Mouse (Mus musculus) MEL (cell line): ENCODE measurements around the gene Prm3. TPM values are rescaled to one million over a fixed set of nuclear protein-coding genes. Genes with fewer than 3 reads are reported as not detected.

ENCODE experiments used
- DNase-seq: peaks from one replicate; pipeline ENCODE4 v3.0.0; 2011; ENCODE audit warnings: low read depth, low spot score
- H3K27ac ChIP-seq: 2 replicates; pipeline ENCODE4 v1.5.1; 2012; ENCODE audit warnings: low read depth, mild to moderate bottlenecking, control low read depth, low read length, moderate library complexity; ENCODE audit not compliant: control insufficient read depth
- H3K27me3 ChIP-seq, 2 experiments: fragments of 150-350 bp in 1 of 2; sonication (generic) in 1 of 2; 2 replicates each; pipeline ENCODE4 v1.6.1; 2012; ENCODE audit warnings: low read length in 2 of 2, mild to moderate bottlenecking in 2 of 2, improper control_type of control experiment in 1 of 2, moderate library complexity in 1 of 2; ENCODE audit not compliant: insufficient read depth in 2 of 2, control insufficient read depth in 1 of 2
- H3K36me3 ChIP-seq, 2 experiments: 2 replicates each; pipeline ENCODE4 v1.6.1; 2012 to 2014; ENCODE audit warnings: low read length in 2 of 2, improper control_type of control experiment in 1 of 2, inconsistent platforms in 1 of 2, mild to moderate bottlenecking in 1 of 2; ENCODE audit not compliant: insufficient read depth in 2 of 2, control insufficient read depth in 1 of 2
- H3K4me1 ChIP-seq, 2 experiments: fragments of 150-350 bp in 1 of 2; sonication (generic) in 1 of 2; 2 replicates each; pipeline ENCODE4 v1.6.1; 2012; ENCODE audit warnings: low read length in 2 of 2, improper control_type of control experiment in 1 of 2, mild to moderate bottlenecking in 1 of 2; ENCODE audit not compliant: insufficient read depth in 2 of 2, control insufficient read depth in 1 of 2
- H3K4me3 ChIP-seq, 2 experiments: fragments of 150-350 bp in 1 of 2; sonication (generic) in 1 of 2; 2 replicates each; pipeline ENCODE4 v1.5.1; 2012; ENCODE audit warnings: low read depth in 2 of 2, low read length in 2 of 2, mild to moderate bottlenecking in 2 of 2, moderate library complexity in 2 of 2, control low read depth in 1 of 2, improper control_type of control experiment in 1 of 2; ENCODE audit not compliant: control insufficient read depth in 1 of 2, insufficient read depth in 1 of 2
- H3K79me2 ChIP-seq: 2 replicates; pipeline ENCODE4 v1.6.1; 2012; ENCODE audit warnings: mild to moderate bottlenecking, low read length, moderate library complexity; ENCODE audit not compliant: control insufficient read depth, poor library complexity, insufficient read depth
- H3K9ac ChIP-seq: 2 replicates; pipeline ENCODE4 v1.6.1; 2012; ENCODE audit warnings: low read depth, mild to moderate bottlenecking, control low read depth, low read length, moderate library complexity; ENCODE audit not compliant: control insufficient read depth, poor library complexity, severe bottlenecking
- H3K9me3 ChIP-seq: fragments of 150-350 bp; sonication (generic); replicated peaks from 2 replicates; pipeline ENCODE4 v1.6.1; 2012; ENCODE audit warnings: mild to moderate bottlenecking, low read length, improper control_type of control experiment, moderate library complexity; ENCODE audit not compliant: insufficient read depth
- BHLHE40 ChIP-seq: IDR thresholded peaks from 2 replicates; pipeline ENCODE4 v1.6.1; 2012; ENCODE audit warnings: low read depth, mild to moderate bottlenecking, inconsistent platforms, low read length, improper control_type of control experiment, borderline replicate concordance
- CTCF ChIP-seq, 3 experiments: IDR thresholded peaks in 2 of 3; conservative IDR thresholded peaks in 1 of 3; 2 replicates each; pipeline ENCODE4 v1.5.1; 2011 to 2012; ENCODE audit warnings: low read length in 3 of 3, low read depth in 2 of 3, mild to moderate bottlenecking in 2 of 3, improper control_type of control experiment in 1 of 3, inconsistent platforms in 1 of 3, mixed read lengths in 1 of 3, moderate library complexity in 1 of 3; ENCODE audit not compliant: control insufficient read depth in 1 of 3, insufficient read depth in 1 of 3, poor library complexity in 1 of 3, severe bottlenecking in 1 of 3
- EP300 ChIP-seq, 2 experiments: IDR thresholded peaks; 2 replicates each; pipeline ENCODE4 v1.6.1; 2011; ENCODE audit warnings: improper control_type of control experiment in 2 of 2, low read length in 2 of 2, low read depth in 1 of 2, mild to moderate bottlenecking in 1 of 2
- ETS1 ChIP-seq: IDR thresholded peaks from 2 replicates; pipeline ENCODE4 v1.6.1; 2012; ENCODE audit warnings: low read depth, mild to moderate bottlenecking, inconsistent platforms, low read length, improper control_type of control experiment, moderate library complexity
- GABPA ChIP-seq: IDR thresholded peaks from 2 replicates; pipeline ENCODE4 v1.6.1; 2012; ENCODE audit warnings: low read depth, mild to moderate bottlenecking, inconsistent platforms, low read length, improper control_type of control experiment, moderate library complexity
- HCFC1 ChIP-seq: IDR thresholded peaks from 2 replicates; pipeline ENCODE4 v1.6.1; 2012; ENCODE audit warnings: low read depth, mild to moderate bottlenecking, inconsistent platforms, low read length, improper control_type of control experiment, moderate library complexity
- JUND ChIP-seq: IDR thresholded peaks from 2 replicates; pipeline ENCODE4 v1.6.1; 2011; ENCODE audit warnings: low read depth, mild to moderate bottlenecking, improper control_type of control experiment, low read length
- KAT2A ChIP-seq: conservative IDR thresholded peaks from 2 replicates; pipeline ENCODE4 v1.6.1; 2012; ENCODE audit warnings: low read depth, low read length, improper control_type of control experiment, inconsistent platforms
- MAFK ChIP-seq: IDR thresholded peaks from 2 replicates; pipeline ENCODE4 v1.6.1; 2011; ENCODE audit warnings: low read depth, mild to moderate bottlenecking, low read length, improper control_type of control experiment, borderline replicate concordance
- MAX ChIP-seq: IDR thresholded peaks from 2 replicates; pipeline ENCODE4 v1.6.1; 2011; ENCODE audit warnings: low read length, improper control_type of control experiment
- NRF1 ChIP-seq: IDR thresholded peaks from 2 replicates; pipeline ENCODE4 v1.6.1; 2014; ENCODE audit warnings: low read depth, mild to moderate bottlenecking, inconsistent platforms, low read length, improper control_type of control experiment, moderate library complexity; ENCODE audit not compliant: poor library complexity, insufficient read depth, severe bottlenecking
- RCOR1 ChIP-seq: IDR thresholded peaks from 2 replicates; pipeline ENCODE4 v1.6.1; 2012; ENCODE audit warnings: low read depth, mild to moderate bottlenecking, inconsistent platforms, low read length, improper control_type of control experiment
- SMC3 ChIP-seq: IDR thresholded peaks from 2 replicates; pipeline ENCODE4 v1.6.1; 2011; ENCODE audit warnings: low read depth, low read length, improper control_type of control experiment
- TCF12 ChIP-seq: IDR thresholded peaks from 2 replicates; pipeline ENCODE4 v1.6.1; 2014; ENCODE audit warnings: low read depth, mild to moderate bottlenecking, inconsistent platforms, low read length, improper control_type of control experiment, moderate library complexity
- USF1 ChIP-seq: IDR thresholded peaks from 2 replicates; pipeline ENCODE4 v1.6.1; 2014; ENCODE audit warnings: low read depth, mild to moderate bottlenecking, inconsistent platforms, low read length, improper control_type of control experiment, moderate library complexity
- USF2 ChIP-seq, 2 experiments: IDR thresholded peaks; 2 replicates each; pipeline ENCODE4 v1.6.1; 2011 to 2012; ENCODE audit warnings: improper control_type of control experiment in 2 of 2, low read length in 2 of 2, borderline replicate concordance in 1 of 2, inconsistent platforms in 1 of 2, low read depth in 1 of 2, mild to moderate bottlenecking in 1 of 2; ENCODE audit not compliant: insufficient read depth in 1 of 2
- ZMIZ1 ChIP-seq: IDR thresholded peaks from 2 replicates; pipeline ENCODE4 v1.6.1; 2012; ENCODE audit warnings: low read depth, mild to moderate bottlenecking, inconsistent platforms, low read length, improper control_type of control experiment, moderate library complexity
- ZNF384 ChIP-seq: IDR thresholded peaks from 2 replicates; pipeline ENCODE4 v1.6.1; 2012; ENCODE audit warnings: low read depth, mild to moderate bottlenecking, inconsistent platforms, low read length, improper control_type of control experiment
- polyA plus RNA-seq, 2 experiments: library from polyadenylated mRNA; stranded (reverse) in 1 of 2; unstranded in 1 of 2; fragments of >175 nt in 1 of 2; fragments of >200 nt in 1 of 2; gene quantifications; 2 replicates each; pipeline versions ENCODE4 v1.2.1 to v1.2.4; 2012; ENCODE audit warnings: low replicate concordance in 2 of 2, low read depth in 1 of 2; ENCODE audit not compliant: insufficient read length in 2 of 2, insufficient read depth in 1 of 2, missing spikeins in 1 of 2
- total RNA-seq: library from RNA; depleted of rRNA; stranded (reverse); fragments of 300-350 nt; gene quantifications from 2 replicates; pipeline ENCODE4 v1.2.3, GENCODE M21; 2012

Gene Prm3
- total and polyA plus RNA-seq, 3 experiments: not detected

DNA sequence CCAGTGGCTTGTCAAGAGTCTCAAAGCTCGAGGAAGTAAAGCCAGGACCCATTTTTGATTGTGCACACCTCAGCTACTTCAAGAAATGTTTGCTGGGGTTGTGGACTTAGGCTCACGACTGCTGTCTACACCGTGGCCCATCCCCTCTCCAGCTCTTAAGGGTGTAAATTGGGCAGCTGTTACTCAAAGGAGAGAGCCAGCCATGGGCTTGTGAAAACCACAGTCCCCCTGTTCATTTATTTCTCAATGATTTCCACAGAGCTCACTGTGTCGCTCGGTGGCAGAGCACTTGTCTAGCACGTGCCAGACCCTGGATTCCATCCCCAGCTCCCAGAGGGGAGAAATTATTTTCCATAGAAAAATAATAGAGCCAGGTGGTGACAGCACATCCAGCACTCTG, 34.5 kb downstream of the Prm3 start:
- no peaks in the 10 kb centered on the region for H3K9me3 ChIP-seq
- peaks cover 0 to 2% of the 10 kb centered on the region in 2 experiments; a peak in 3 of 4 replicates for H3K27me3 ChIP-seq
- H3K79me2 ChIP-seq: no peaks in the 10 kb centered on the region

DNA sequence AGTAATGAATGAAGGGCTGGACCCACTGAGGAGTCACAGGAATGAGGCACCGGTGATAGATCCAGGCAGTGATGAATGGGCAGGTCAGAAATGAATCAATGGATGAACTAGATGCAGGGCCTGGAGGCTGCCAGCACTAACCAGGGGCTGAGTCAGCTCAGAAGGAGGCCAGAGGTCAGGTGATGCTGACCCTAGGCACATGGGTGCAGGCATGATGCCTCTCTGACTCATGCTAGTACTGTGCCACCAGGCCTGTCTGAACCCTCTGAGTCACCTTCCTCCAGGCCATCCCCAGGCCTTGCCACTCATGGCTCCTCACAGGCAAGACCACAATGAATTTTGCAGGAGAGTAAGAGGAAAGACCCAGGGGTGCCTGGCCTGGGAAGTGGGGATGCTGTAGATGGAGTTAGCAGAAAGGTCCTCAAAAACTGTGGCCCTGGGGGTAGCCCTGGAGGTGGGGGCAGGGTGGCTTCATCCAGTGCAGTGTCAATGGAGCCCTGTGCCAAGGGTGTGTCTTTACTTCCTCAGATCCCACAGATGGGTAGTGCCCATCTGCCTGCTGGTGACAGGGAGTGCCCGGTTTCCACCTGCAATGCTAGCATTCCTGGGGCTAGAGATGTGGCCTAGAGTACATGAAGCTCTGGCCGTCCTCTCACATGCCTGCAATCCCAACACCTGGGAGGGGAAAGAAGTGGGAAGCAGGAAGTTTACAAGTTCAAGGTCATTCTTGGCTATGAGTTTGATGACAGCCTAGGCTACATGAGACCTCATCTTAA, 36.0 kb downstream of the Prm3 start:
- Histone ChIP-seq H3K36me3 (no peaks in the 10 kb centered on the region), H3K79me2 (no peaks in the 10 kb centered on the region), H3K27me3 (peaks cover 0 to 2% of the 10 kb centered on the region in 2 experiments; a peak in 3 of 4 replicates), H3K4me3 (no peak overlapping the region), H3K9me3 (no peaks in the 10 kb centered on the region), H3K27ac (no peak overlapping the region), H3K4me1 (peaks cover 0 to 6% of the 10 kb centered on the region in 2 experiments; a peak in 2 of 4 replicates), H3K9ac (no peak overlapping the region)
- no peak for DNase-seq
- no peak for TF ChIP-seq RCOR1
- no peak for TF ChIP-seq TCF12
- no peak for TF ChIP-seq GABPA
- no peak for TF ChIP-seq CTCF (IDR thresholded peaks at IDR 0.05 in 2 of 3, conservative IDR thresholded peaks at IDR 0.05 in 1 of 3; ENCODE audit: control insufficient read depth in 1 of 3, insufficient read depth in 1 of 3, low read depth in 2 of 3, low read length in 3 of 3, poor library complexity in 1 of 3, severe bottlenecking in 1 of 3)
- no peak for TF ChIP-seq NRF1
- no peak for TF ChIP-seq KAT2A
- no peak for TF ChIP-seq SMC3
- no peak for TF ChIP-seq BHLHE40
- no peak for TF ChIP-seq EP300 (IDR thresholded peaks at IDR 0.05; ENCODE audit: low read depth in 1 of 2, low read length in 2 of 2)
- no peak for TF ChIP-seq HCFC1
- no peak for TF ChIP-seq ETS1
- TF ChIP-seq JUND: no peak
- TF ChIP-seq MAFK: no peak
- no peak for TF ChIP-seq MAX
- no peak for TF ChIP-seq USF2 (IDR thresholded peaks at IDR 0.05; ENCODE audit: borderline replicate concordance in 1 of 2, insufficient read depth in 1 of 2, low read depth in 1 of 2, low read length in 2 of 2)
- no peak for TF ChIP-seq ZMIZ1
- TF ChIP-seq ZNF384: no peak
- TF ChIP-seq USF1: no peak

More for the DNA sequence above, 34.5 kb downstream of the Prm3 start:
- Histone ChIP-seq H3K4me3 (no peak overlapping the region), H3K36me3 (no peaks in the 10 kb centered on the region)
- no peak for TF ChIP-seq MAFK
- TF ChIP-seq, all 39 proteins: peak for 0
- Histone ChIP-seq H3K27ac (no peak overlapping the region), H3K9ac (no peak overlapping the region), H3K4me1 (peaks cover 0 to 7% of the 10 kb centered on the region in 2 experiments; a peak in 2 of 4 replicates)
- DNase-seq: no peak
